ENCODE assay signal across 10 mouse cellular contexts in genomic region chr6:91960028-91960811, GRCm38 (mm10). TPM values are rescaled to one million over a fixed set of nuclear protein-coding genes. Genes with fewer than 3 reads are reported as not detected.
DNase-seq lines count a peak whose midpoint lies in the region; ATAC-seq and TF ChIP-seq lines count a peak whose summit lies in the region.
"Had no signal": no experiment of that assay in that cellular context is flagged by ENCODE, and none has a peak within 500 bp of the region (broad histone marks: within the 10 kb centered on the region; RNA-seq: fewer than 3 reads in every experiment).

No protein-coding gene starts in this region.

- H3K36me3 ChIP-seq in embryonic facial prominence, embryonic 12.5 days: no peaks in the 10 kb centered on the region
- H3K36me3 ChIP-seq in intestine, embryonic 14.5 days (ENCODE audit: control insufficient read depth, insufficient read depth, low read length): no peaks in the 10 kb centered on the region
- no peaks in the 10 kb centered on the region for H3K36me3 ChIP-seq in liver, postnatal 0 days (replicated peaks; ENCODE audit: insufficient read depth, low read length)
- H3K36me3 ChIP-seq in midbrain, embryonic 11.5 days (ENCODE audit: control insufficient read depth, insufficient read depth, low read length): no peaks in the 10 kb centered on the region
- H3K36me3 ChIP-seq: neural tube, embryonic 12.5 days had no signal

- no peak overlapping the region for H3K9ac ChIP-seq in embryonic facial prominence, embryonic 12.5 days
- H3K9ac ChIP-seq in intestine, embryonic 14.5 days (ENCODE audit: low read length): no peak overlapping the region
- H3K9ac ChIP-seq in liver, postnatal 0 days (replicated peaks): no peak overlapping the region
- no peak overlapping the region for H3K9ac ChIP-seq in midbrain, embryonic 11.5 days (ENCODE audit: low read length)
- H3K9ac ChIP-seq: neural tube, embryonic 12.5 days had no signal

- no peak overlapping the region for H3K4me3 ChIP-seq in embryonic facial prominence, embryonic 12.5 days
- no peak overlapping the region for H3K4me3 ChIP-seq in intestine, embryonic 14.5 days (ENCODE audit: low read depth, low read length)
- H3K4me3 ChIP-seq in liver, postnatal 0 days (ENCODE audit: low read depth, low read length): no peak overlapping the region
- H3K4me3 ChIP-seq in midbrain, embryonic 11.5 days (ENCODE audit: low read depth, low read length): no peak overlapping the region
- H3K4me3 ChIP-seq: neural tube, embryonic 12.5 days had no signal

- WGBS in embryonic facial prominence, embryonic 12.5 days: 35% methylated on average over 8 of the region's 8 CpGs
- WGBS in intestine, embryonic 14.5 days: 24% methylated on average over 8 of the region's 8 CpGs
- 32% methylated on average over 8 of the region's 8 CpGs for WGBS in liver, postnatal 0 days (ENCODE audit: insufficient replicate concordance)
- WGBS in midbrain, embryonic 11.5 days: 69% methylated on average over 8 of the region's 8 CpGs

- H3K4me1 ChIP-seq in embryonic facial prominence, embryonic 12.5 days: 0 out of 2 replicates have a peak, but pooled peaks cover 11% of the 10 kb centered on the region
- peaks cover 25% of the 10 kb centered on the region for H3K4me1 ChIP-seq in intestine, embryonic 14.5 days (replicated peaks; ENCODE audit: control insufficient read depth, insufficient read depth, low read length)
- H3K4me1 ChIP-seq in liver, postnatal 0 days (ENCODE audit: insufficient read depth): no peaks in the 10 kb centered on the region
- H3K4me1 ChIP-seq in midbrain, embryonic 11.5 days (ENCODE audit: control insufficient read depth, insufficient read depth, low read length): no peaks in the 10 kb centered on the region

- no peak for TF ChIP-seq EP300 in liver, postnatal 0 days (IDR thresholded peaks at IDR 0.05; ENCODE audit: low read depth)

- no peak for TF ChIP-seq CTCF in liver, postnatal 0 days (IDR thresholded peaks at IDR 0.05; ENCODE audit: low read depth)

- ATAC-seq in embryonic facial prominence, embryonic 12.5 days (ENCODE audit: insufficient number of reproducible peaks, insufficient read depth, low FRiP score, low TSS enrichment): no peak
- ATAC-seq in intestine, embryonic 14.5 days (replicated peaks; ENCODE audit: low FRiP score, low TSS enrichment, low read depth): no peak
- ATAC-seq in liver, postnatal 0 days: no peak
- ATAC-seq in erythroblast, adult 5-6 weeks (replicated peaks; ENCODE audit: low FRiP score, poor library complexity, severe bottlenecking): no peak
- ATAC-seq in midbrain, embryonic 11.5 days (ENCODE audit: low FRiP score): no peak
- no peak for ATAC-seq in erythroid progenitor cell, adult 5-6 weeks (replicated peaks; ENCODE audit: low FRiP score, poor library complexity, severe bottlenecking)
- ATAC-seq: forebrain, embryonic 16.5 days had no signal

- no peaks in the 10 kb centered on the region for H3K27me3 ChIP-seq in embryonic facial prominence, embryonic 12.5 days
- H3K27me3 ChIP-seq in intestine, embryonic 14.5 days (replicated peaks; ENCODE audit: control insufficient read depth, insufficient read depth, low read length): peaks cover 9% of the 10 kb centered on the region; the same call in 1 of the 2 replicates
- H3K27me3 ChIP-seq in liver, postnatal 0 days (ENCODE audit: insufficient read depth, low read length): no peaks in the 10 kb centered on the region
- no peaks in the 10 kb centered on the region for H3K27me3 ChIP-seq in midbrain, embryonic 11.5 days (ENCODE audit: control insufficient read depth, insufficient read depth, low read length)
- H3K27me3 ChIP-seq: neural tube, embryonic 12.5 days had no signal

- peak overlapping the region; percentile 32; the same call in 1 of the 2 replicates for H3K27ac ChIP-seq in embryonic facial prominence, embryonic 12.5 days
- H3K27ac ChIP-seq in intestine, embryonic 14.5 days (ENCODE audit: low read depth): peak overlapping the region; percentile 54; the same call in 1 of the 2 replicates
- H3K27ac ChIP-seq in liver, postnatal 0 days (ENCODE audit: low read depth): peak overlapping the region; percentile 60
- no peak overlapping the region for H3K27ac ChIP-seq in midbrain, embryonic 11.5 days (ENCODE audit: low read depth, low read length)
- H3K27ac ChIP-seq: neural tube, embryonic 12.5 days had no signal

- no peaks in the 10 kb centered on the region for H3K9me3 ChIP-seq in embryonic facial prominence, embryonic 12.5 days
- no peaks in the 10 kb centered on the region for H3K9me3 ChIP-seq in intestine, embryonic 14.5 days (ENCODE audit: control insufficient read depth, low read length)
- no peaks in the 10 kb centered on the region for H3K9me3 ChIP-seq in liver, postnatal 0 days (ENCODE audit: low read length)
- H3K9me3 ChIP-seq in midbrain, embryonic 11.5 days (ENCODE audit: control insufficient read depth, low read length): no peaks in the 10 kb centered on the region
- H3K9me3 ChIP-seq: neural tube, embryonic 12.5 days had no signal

- peak; percentile 47 for DNase-seq in adrenal gland, adult 8-10 months
- no peak for DNase-seq in intestine, embryonic 14.5 days (ENCODE audit: low spot score)
- no peak for DNase-seq in liver, postnatal 0 days
- DNase-seq in layer of hippocampus, adult 9-10 months (ENCODE audit: low spot score): no peak
- no peak for DNase-seq in midbrain, embryonic 11.5 days (ENCODE audit: low spot score, missing footprints)

- no peak overlapping the region; the same call in 1 of the 2 replicates for H3K4me2 ChIP-seq in embryonic facial prominence, embryonic 12.5 days (replicated peaks)
- peak overlapping the region; percentile 36 for H3K4me2 ChIP-seq in intestine, embryonic 14.5 days (ENCODE audit: low read length)
- 0 out of 2 replicates have a peak overlapping the region, but pooled peaks have one; percentile 6 for H3K4me2 ChIP-seq in liver, postnatal 0 days (ENCODE audit: low read depth, low read length)
- no peak overlapping the region for H3K4me2 ChIP-seq in midbrain, embryonic 11.5 days
- H3K4me2 ChIP-seq: neural tube, embryonic 12.5 days had no signal

RNA-seq across cellular contexts. Expression of gene Fgd5, which starts 18.5 kb away (rescaled TPM):
- 10 to 100 TPM; 11.2 to 22.4 (median 19.7) TPM for total RNA-seq in adrenal gland, adult 8-10 months (2022)
- 10.1 and 10.2 TPM in 2 replicates for polyA plus RNA-seq in embryonic facial prominence, embryonic 12.5 days (2016; fragmentation: Nextera tagmentation; extraction: Ambion mirVana)
- 5.5 and 6.4 TPM in 2 replicates for polyA plus RNA-seq in intestine, embryonic 14.5 days (2014; fragmentation: Nextera tagmentation; extraction: Ambion mirVana)
- polyA plus RNA-seq in liver, postnatal 0 days (2015; fragmentation: Nextera tagmentation; extraction: Ambion mirVana): 2.0 and 2.3 TPM in 2 replicates
- total RNA-seq in erythroblast, adult 5-6 weeks (2015; ENCODE audit: low replicate concordance): not detected in 2 replicates
- total RNA-seq in erythroblast, adult 5-6 weeks (2017; ENCODE audit: low replicate concordance): 0.70 TPM in 1 of 2 replicates, not detected in the other
- 3.5 and 4.0 TPM in 2 replicates for polyA plus RNA-seq in midbrain, embryonic 11.5 days (2014; fragmentation: Nextera tagmentation; extraction: Ambion mirVana)
- total RNA-seq in erythroid progenitor cell, adult 5-6 weeks (2015; ENCODE audit: low replicate concordance): not detected in 2 replicates
- 0.61 TPM in 1 of 2 replicates, not detected in the other for total RNA-seq in erythroid progenitor cell, adult 5-6 weeks (2017; ENCODE audit: low replicate concordance)

RNA-seq across cellular contexts. Expression of gene 4930590J08Rik, which starts 57.6 kb away (rescaled TPM):
- total RNA-seq in adrenal gland, adult 8-10 months (2022): 1 to 10 TPM; 2.0 to 4.0 (median 3.0) TPM
- polyA plus RNA-seq in embryonic facial prominence, embryonic 12.5 days (2016; fragmentation: Nextera tagmentation; extraction: Ambion mirVana): 0.45 and 0.58 TPM in 2 replicates
- 0.37 and 0.63 TPM in 2 replicates for polyA plus RNA-seq in intestine, embryonic 14.5 days (2014; fragmentation: Nextera tagmentation; extraction: Ambion mirVana)
- 0.07 and 0.13 TPM in 2 replicates for polyA plus RNA-seq in liver, postnatal 0 days (2015; fragmentation: Nextera tagmentation; extraction: Ambion mirVana)
- total RNA-seq in erythroblast, adult 5-6 weeks (2015; ENCODE audit: low replicate concordance): not detected in 2 replicates
- total RNA-seq in erythroblast, adult 5-6 weeks (2017; ENCODE audit: low replicate concordance): 0.51 and 1.5 TPM in 2 replicates
- polyA plus RNA-seq in midbrain, embryonic 11.5 days (2014; fragmentation: Nextera tagmentation; extraction: Ambion mirVana): 0.45 and 0.62 TPM in 2 replicates
- total RNA-seq in erythroid progenitor cell, adult 5-6 weeks (2015; ENCODE audit: low replicate concordance): 2.5 TPM in 1 of 2 replicates, not detected in the other
- total RNA-seq in erythroid progenitor cell, adult 5-6 weeks (2017; ENCODE audit: low replicate concordance): not detected in 2 replicates

Comparison
In these comparisons a context has a peak if more than half of its experiments do, and no peak if none do; other contexts are left out.
1. H3K4me2 ChIP-seq: peak in intestine, embryonic 14.5 days (single experiment) and liver, postnatal 0 days (single experiment); none in embryonic facial prominence, embryonic 12.5 days (single experiment) and midbrain, embryonic 11.5 days (single experiment).